Mouse (Mus musculus) activated CD4-positive, CD25-positive, alpha-beta regulatory T cell (primary cell): ENCODE results near the gene Gm4450. TPM values are rescaled to one million over a fixed set of nuclear protein-coding genes. Genes with fewer than 3 reads are reported as not detected.

Experiments used
- polyA plus RNA-seq, 2 experiments: library from polyadenylated mRNA; unstranded; fragments of 100-300 nt; shearing (Covaris generic); gene quantifications; one replicate each; pipeline ENCODE4 v1.2.1; 2017

Gm4450 gene
- under 1 TPM in 1 of 2 experiments, not detected in 1; 0.31 TPM for polyA plus RNA-seq

DNA sequence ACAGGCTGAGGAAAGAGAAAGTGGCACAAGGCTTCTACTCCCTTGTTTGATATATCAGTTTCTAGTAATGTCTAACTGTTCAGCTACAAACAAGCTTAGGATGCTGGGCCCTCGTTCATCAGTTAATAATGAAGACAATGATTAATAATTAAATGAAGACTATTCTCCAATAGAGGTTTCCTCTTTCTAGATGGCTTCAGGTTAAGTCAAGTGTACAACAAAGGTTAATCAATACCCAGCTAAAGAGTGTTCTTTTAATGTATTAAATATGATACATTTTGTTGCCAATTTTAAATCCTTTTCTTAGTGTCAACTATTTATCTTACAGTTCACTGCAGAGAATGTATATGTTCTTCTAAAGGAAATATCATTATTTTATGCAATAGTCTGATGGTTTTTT, at the start of gene Gm4450:
TSS of gene Gm4450 (minus strand) at position 101 of the 400 bp plus-strand sequence.

Other genes with a start within 250 kb of the Gm4450 start
- gene Reg4, start 235.0 kb downstream of the Gm4450 start, polyA plus RNA-seq = not detected
- gene Hmgcs2, start 176.7 kb downstream of the Gm4450 start, polyA plus RNA-seq = under 1 TPM in 1 of 2 experiments, not detected in 1; 0.09 TPM
- gene Phgdh, start 117.1 kb downstream of the Gm4450 start, polyA plus RNA-seq = 100 to 1,000 TPM; 158 to 180 TPM
- under 1 TPM in 1 of 2 experiments, not detected in 1; 0.27 TPM for gene Zfp697, start 74.7 kb downstream of the Gm4450 start, polyA plus RNA-seq
- gene Hsd3b4, start 53.4 kb upstream of the Gm4450 start, polyA plus RNA-seq = not detected
- gene Gm10681, start 131.7 kb upstream of the Gm4450 start, polyA plus RNA-seq = not detected
- not detected for gene Hsd3b5, start 173.1 kb upstream of the Gm4450 start, polyA plus RNA-seq